In the genomic region with DNA sequence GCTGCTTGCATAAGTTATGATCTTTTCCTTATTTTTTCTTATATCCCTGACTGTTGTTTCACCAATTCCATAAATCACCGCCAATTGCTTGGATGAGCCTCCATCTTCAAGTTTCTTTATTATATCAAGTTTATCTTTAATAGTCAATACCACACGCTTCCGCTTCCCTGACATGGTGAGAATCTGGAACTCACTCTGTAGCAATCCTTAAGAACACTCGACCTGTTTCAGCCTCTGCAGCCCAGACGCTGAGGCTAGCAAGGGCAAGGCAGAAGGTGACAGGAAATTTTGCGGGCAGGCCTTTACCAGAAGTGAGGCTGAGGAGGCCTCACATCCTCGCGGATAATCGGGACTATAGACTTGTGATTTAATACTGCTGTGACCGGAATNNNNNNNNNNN, we compare ENCODE assay signal across 8 mouse cellular contexts. TPM values are rescaled to one million over a fixed set of nuclear protein-coding genes. Genes with fewer than 3 reads are reported as not detected.
DNase-seq lines count a peak whose midpoint lies in the region; ATAC-seq and TF ChIP-seq lines count a peak whose summit lies in the region.

A gene (minus strand): TSS at position 349 of the 400 bp plus-strand sequence.

- TF ChIP-seq CTCF in lung, postnatal 0 days (IDR thresholded peaks at IDR 0.05): no peak
- TF ChIP-seq CTCF in olfactory bulb, adult 2 months (IDR thresholded peaks at IDR 0.05; ENCODE audit: insufficient read depth, low read depth, low read length): no peak

- peak within 1 kb of the TSS; percentile 72 for H3K9ac ChIP-seq in forebrain, embryonic 13.5 days
- H3K9ac ChIP-seq in lung, postnatal 0 days (replicated peaks; ENCODE audit: low read depth): peak within 1 kb of the TSS; percentile 40

- no peak for TF ChIP-seq POLR2A in olfactory bulb, adult 2 months (IDR thresholded peaks at IDR 0.05; ENCODE audit: insufficient read depth, low read depth, low read length)

- H3K4me1 ChIP-seq in forebrain, embryonic 13.5 days: peaks cover 24% of the 10 kb centered on the region
- peaks cover 12% of the 10 kb centered on the region; the same call in 1 of the 2 replicates for H3K4me1 ChIP-seq in lung, postnatal 0 days (ENCODE audit: insufficient read depth, low read depth, low read length)
- no peaks in the 10 kb centered on the region for H3K4me1 ChIP-seq in olfactory bulb, adult 2 months (ENCODE audit: control insufficient read depth, insufficient read depth, low read length)

- H3K27ac ChIP-seq in forebrain, embryonic 13.5 days: peak within 1 kb of the TSS; percentile 59; the same call in 1 of the 2 replicates
- H3K27ac ChIP-seq in lung, postnatal 0 days (ENCODE audit: low read length): peak within 1 kb of the TSS; percentile 87
- H3K27ac ChIP-seq in olfactory bulb, adult 2 months (ENCODE audit: insufficient read depth, low read depth, low read length): no peak within 1 kb of the TSS

- no peaks in the 10 kb centered on the region; the same call in 1 of the 2 replicates for H3K9me3 ChIP-seq in forebrain, embryonic 13.5 days (replicated peaks)
- no peaks in the 10 kb centered on the region for H3K9me3 ChIP-seq in lung, postnatal 0 days (ENCODE audit: low read length)

- ATAC-seq in forebrain, embryonic 13.5 days: peak; percentile 13; the same call in 1 of the 2 replicates
- peak; percentile 71 to 74 for ATAC-seq in hematopoietic stem cell, adult 5-6 weeks (replicated peaks in 1 of 2; ENCODE audit: insufficient read depth in 1 of 2, low FRiP score in 2 of 2, low TSS enrichment in 1 of 2, low read depth in 1 of 2, poor library complexity in 2 of 2, severe bottlenecking in 2 of 2)
- ATAC-seq in lung, postnatal 0 days: peak; percentile 16; the same call in 1 of the 2 replicates

- DNase-seq in ES-CJ7 (ENCODE audit: low read depth, low spot score): peak; percentile 28
- peak; percentile 34 for DNase-seq in c-Kit-positive CD71-positive TER-119-positive erythroid progenitor cells, embryonic 14.5 days (ENCODE audit: low spot score)
- peak; percentile 9 for DNase-seq in layer of hippocampus, adult 9-11 months
- peak; percentile 74 for DNase-seq in lung, postnatal 0 days (ENCODE audit: low spot score)
- DNase-seq in thymus, postnatal 0 days (ENCODE audit: low spot score): peak; percentile 49

- no peaks in the 10 kb centered on the region for H3K27me3 ChIP-seq in forebrain, embryonic 13.5 days
- no peaks in the 10 kb centered on the region for H3K27me3 ChIP-seq in lung, postnatal 0 days (replicated peaks; ENCODE audit: insufficient read depth, low read length)

- WGBS in forebrain, embryonic 13.5 days: 6% methylated on average over 10 of the region's 10 CpGs
- WGBS in lung, postnatal 0 days: 7% methylated on average over 10 of the region's 10 CpGs
- 3% methylated on average over 10 of the region's 10 CpGs for WGBS in olfactory bulb, adult 2 months

- 0 out of 2 replicates have a peak, but pooled peaks cover 5% of the 10 kb centered on the region for H3K36me3 ChIP-seq in forebrain, embryonic 13.5 days (ENCODE audit: poor library complexity, severe bottlenecking)
- H3K36me3 ChIP-seq in lung, postnatal 0 days (ENCODE audit: insufficient read depth, low read length): no peaks in the 10 kb centered on the region

- peak within 1 kb of the TSS; percentile 62 for H3K4me3 ChIP-seq in forebrain, embryonic 13.5 days
- H3K4me3 ChIP-seq in lung, postnatal 0 days (ENCODE audit: low read depth, low read length): peak within 1 kb of the TSS; percentile 45
- peak within 1 kb of the TSS; percentile 51 for H3K4me3 ChIP-seq in olfactory bulb, adult 2 months (ENCODE audit: insufficient read depth, low read depth, low read length)

- TF ChIP-seq EP300 in lung, postnatal 0 days (IDR thresholded peaks at IDR 0.05): no peak

- H3K4me2 ChIP-seq in forebrain, embryonic 13.5 days: peak within 1 kb of the TSS; percentile 72
- H3K4me2 ChIP-seq in lung, postnatal 0 days (replicated peaks; ENCODE audit: low read depth, low read length): peak within 1 kb of the TSS; percentile 57

RNA-seq across cellular contexts. Expression of the gene that starts here (rescaled TPM):
- 11.7 and 11.8 TPM in 2 replicates for polyA plus RNA-seq in forebrain, embryonic 13.5 days (2015; fragmentation: Nextera tagmentation; extraction: Ambion mirVana)
- total RNA-seq in hematopoietic stem cell, adult 5-6 weeks (2017): 17.3 and 19.4 TPM in 2 replicates
- 7.8 and 9.2 TPM in 2 replicates for polyA plus RNA-seq in lung, postnatal 0 days (2015; fragmentation: Nextera tagmentation; extraction: Ambion mirVana)
- not detected in 2 replicates for polyA plus RNA-seq in olfactory bulb, adult 2 months (2012; ENCODE audit: insufficient read depth, insufficient read length, low replicate concordance, missing spikeins)
- polyA plus RNA-seq in thymus, postnatal 0 days (2015; fragmentation: Nextera tagmentation; extraction: Ambion mirVana): 7.8 and 9.4 TPM in 2 replicates

Comparison
In these comparisons a context has a peak if more than half of its experiments do, and no peak if none do; other contexts are left out.
1. DNase-seq: peak in every context shown above with its lines; median percentile 74 in lung, postnatal 0 days; 49 in thymus, postnatal 0 days; 34 in c-Kit-positive CD71-positive TER-119-positive erythroid progenitor cells, embryonic 14.5 days; 28 in ES-CJ7; 9 in layer of hippocampus, adult 9-11 months.
2. ATAC-seq: peak in every context shown above with its lines; median percentile 72 in hematopoietic stem cell, adult 5-6 weeks; 16 in lung, postnatal 0 days; 13 in forebrain, embryonic 13.5 days.